Mouse (Mus musculus): ENCODE measurements around the gene Osbpl3.
"Not testable (repeated sequence)": the region's sequence is repeated elsewhere in the genome, so short reads cannot be mapped to it uniquely, and the experiment has no call there.

GRCm38 (mm10) chr6:50438900-50439299 lies 17.1 kb downstream of the Osbpl3 start:
- not testable (repeated sequence) for TF ChIP-seq CTCF (IDR thresholded peaks at IDR 0.05; ENCODE audit: low read depth); EP300 (optimal IDR thresholded peaks at IDR 0.05)

All from stomach, postnatal 0 days (tissue).